ENCODE assay signal across 8 mouse cellular contexts in genomic region chr17:13760675-13761178, GRCm38 (mm10). TPM values are rescaled to one million over a fixed set of nuclear protein-coding genes. Genes with fewer than 3 reads are reported as not detected.
DNase-seq lines count a peak whose midpoint lies in the region; ATAC-seq and TF ChIP-seq lines count a peak whose summit lies in the region.

No protein-coding gene starts in this region.

- peak; percentile 70 for ATAC-seq in kidney, embryonic 14.5 days (ENCODE audit: low FRiP score, low TSS enrichment)
- ATAC-seq in heart, embryonic 13.5 days (ENCODE audit: extremely low read depth, insufficient number of reproducible peaks, low FRiP score, low TSS enrichment) = peak; percentile 50; the same call in 1 of the 2 replicates
- peak; percentile 18 for ATAC-seq in limb, embryonic 13.5 days (ENCODE audit: low FRiP score, low read depth)
- peak; percentile 35 for ATAC-seq in neural tube, embryonic 15.5 days (ENCODE audit: low FRiP score)

- TF ChIP-seq POLR2A in bone marrow, adult 2 months (IDR thresholded peaks at IDR 0.05; ENCODE audit: borderline replicate concordance, control insufficient read depth, low read depth, low read length) = no peak

- peak overlapping the region; percentile 89 for H3K9ac ChIP-seq in kidney, embryonic 14.5 days (ENCODE audit: low read depth, low read length)
- H3K9ac ChIP-seq in heart, embryonic 13.5 days = peak overlapping the region; percentile 96
- peak overlapping the region; percentile 83 for H3K9ac ChIP-seq in limb, embryonic 13.5 days
- H3K9ac ChIP-seq in neural tube, embryonic 15.5 days (replicated peaks) = peak overlapping the region; percentile 94

- DNase-seq in kidney, adult 11 months = no peak
- no peak for DNase-seq in layer of hippocampus, adult 9-11 months
- no peak for DNase-seq in layer of hippocampus, postnatal 25 days (ENCODE audit: extremely low spot score in 1 of 2, low spot score in 1 of 2)

- peaks cover 4% of the 10 kb centered on the region for H3K4me1 ChIP-seq in kidney, embryonic 14.5 days (ENCODE audit: control insufficient read depth, insufficient read depth, low read length)
- no peaks in the 10 kb centered on the region for H3K4me1 ChIP-seq in bone marrow, adult 2 months (ENCODE audit: control insufficient read depth, insufficient read depth, low read length)
- peaks cover 49% of the 10 kb centered on the region for H3K4me1 ChIP-seq in heart, embryonic 13.5 days
- H3K4me1 ChIP-seq in limb, embryonic 13.5 days = peaks cover 4% of the 10 kb centered on the region
- H3K4me1 ChIP-seq in neural tube, embryonic 15.5 days = peaks cover 32% of the 10 kb centered on the region

- no peaks in the 10 kb centered on the region for H3K9me3 ChIP-seq in kidney, embryonic 14.5 days (ENCODE audit: control insufficient read depth, low read length)
- H3K9me3 ChIP-seq in heart, embryonic 13.5 days = no peaks in the 10 kb centered on the region
- H3K9me3 ChIP-seq in limb, embryonic 13.5 days = no peaks in the 10 kb centered on the region
- H3K9me3 ChIP-seq in neural tube, embryonic 15.5 days (replicated peaks) = no peaks in the 10 kb centered on the region

- 0% methylated on average over 21 of the region's 72 CpGs for WGBS in kidney, embryonic 14.5 days
- WGBS in bone marrow, adult 2 months = under 1% methylated on average over 71 of the region's 72 CpGs
- 1% methylated on average over 35 of the region's 72 CpGs for WGBS in heart, embryonic 13.5 days
- WGBS in limb, embryonic 13.5 days = under 1% methylated on average over 52 of the region's 72 CpGs
- under 1% methylated on average over 37 of the region's 72 CpGs for WGBS in neural tube, embryonic 15.5 days

- H3K4me2 ChIP-seq in kidney, embryonic 14.5 days (replicated peaks; ENCODE audit: low read depth, low read length) = peak overlapping the region; percentile 99
- H3K4me2 ChIP-seq in heart, embryonic 13.5 days = peak overlapping the region; percentile 98
- H3K4me2 ChIP-seq in limb, embryonic 13.5 days (replicated peaks) = peak overlapping the region; percentile 100
- peak overlapping the region; percentile 85 for H3K4me2 ChIP-seq in neural tube, embryonic 15.5 days

- H3K27me3 ChIP-seq in kidney, embryonic 14.5 days (ENCODE audit: control insufficient read depth, insufficient read depth, low read length) = peaks cover 3% of the 10 kb centered on the region; the same call in 1 of the 2 replicates
- H3K27me3 ChIP-seq in heart, embryonic 13.5 days (replicated peaks) = no peaks in the 10 kb centered on the region
- H3K27me3 ChIP-seq in limb, embryonic 13.5 days = no peaks in the 10 kb centered on the region
- no peaks in the 10 kb centered on the region for H3K27me3 ChIP-seq in neural tube, embryonic 15.5 days (replicated peaks)

- H3K36me3 ChIP-seq in kidney, embryonic 14.5 days (ENCODE audit: control insufficient read depth, insufficient read depth, low read length) = no peaks in the 10 kb centered on the region
- no peaks in the 10 kb centered on the region for H3K36me3 ChIP-seq in heart, embryonic 13.5 days
- no peaks in the 10 kb centered on the region for H3K36me3 ChIP-seq in limb, embryonic 13.5 days
- H3K36me3 ChIP-seq in neural tube, embryonic 15.5 days = no peaks in the 10 kb centered on the region

- no peak for TF ChIP-seq CTCF in bone marrow, adult 2 months (IDR thresholded peaks at IDR 0.05; ENCODE audit: control insufficient read depth, insufficient read depth, low read length)

- H3K4me3 ChIP-seq in kidney, embryonic 14.5 days (ENCODE audit: low read length) = peak overlapping the region; percentile 91
- H3K4me3 ChIP-seq in bone marrow, adult 2 months (replicated peaks; ENCODE audit: control insufficient read depth, low read depth, low read length) = peak overlapping the region; percentile 42
- peak overlapping the region; percentile 95 for H3K4me3 ChIP-seq in heart, embryonic 13.5 days
- H3K4me3 ChIP-seq in limb, embryonic 13.5 days = peak overlapping the region; percentile 89
- peak overlapping the region; percentile 93 for H3K4me3 ChIP-seq in neural tube, embryonic 15.5 days (replicated peaks)

- H3K27ac ChIP-seq in kidney, embryonic 14.5 days (ENCODE audit: low read depth, low read length) = peak overlapping the region; percentile 85
- no peak overlapping the region for H3K27ac ChIP-seq in bone marrow, adult 2 months (ENCODE audit: control insufficient read depth, insufficient read depth, low read depth, low read length, poor library complexity)
- peak overlapping the region; percentile 95 for H3K27ac ChIP-seq in heart, embryonic 13.5 days (replicated peaks)
- H3K27ac ChIP-seq in limb, embryonic 13.5 days = 0 out of 2 replicates have a peak overlapping the region, but pooled peaks have one; percentile 48
- peak overlapping the region; percentile 98 for H3K27ac ChIP-seq in neural tube, embryonic 15.5 days (replicated peaks)

RNA-seq across cellular contexts. Expression of gene Afdn, which starts 0.4 kb away (rescaled TPM):
- polyA plus RNA-seq in kidney, embryonic 14.5 days (2014; fragmentation: Nextera tagmentation; extraction: Ambion mirVana) = 96.7 and 105 TPM in 2 replicates
- 6.6 and 7.9 TPM in 2 replicates for polyA plus RNA-seq in bone marrow, adult 2 months (2011; ENCODE audit: insufficient read depth, insufficient read length, low replicate concordance, missing spikeins)
- 54.6 and 59.0 TPM in 2 replicates for polyA plus RNA-seq in heart, embryonic 13.5 days (2015; fragmentation: Nextera tagmentation; extraction: Ambion mirVana)
- 56.5 and 60.2 TPM in 2 replicates for polyA plus RNA-seq in limb, embryonic 13.5 days (2015; fragmentation: Nextera tagmentation; extraction: Ambion mirVana)
- 90.4 and 124 TPM in 2 replicates for polyA plus RNA-seq in neural tube, embryonic 15.5 days (2015; fragmentation: Nextera tagmentation; extraction: Ambion mirVana)
- 100 to 1,000 TPM in 1 of 2 experiments, 10 to 100 TPM in 1; 91.7 to 115 TPM for total RNA-seq in layer of hippocampus, postnatal 25 days (2021)

RNA-seq across cellular contexts. Expression of gene Tcte2, which starts 0.9 kb away (rescaled TPM):
- 3.4 and 4.6 TPM in 2 replicates for polyA plus RNA-seq in kidney, embryonic 14.5 days (2014; fragmentation: Nextera tagmentation; extraction: Ambion mirVana)
- 4.1 TPM in 1 of 2 replicates, not detected in the other for polyA plus RNA-seq in bone marrow, adult 2 months (2011; ENCODE audit: insufficient read depth, insufficient read length, low replicate concordance, missing spikeins)
- 4.4 and 4.7 TPM in 2 replicates for polyA plus RNA-seq in heart, embryonic 13.5 days (2015; fragmentation: Nextera tagmentation; extraction: Ambion mirVana)
- 5.4 and 5.6 TPM in 2 replicates for polyA plus RNA-seq in limb, embryonic 13.5 days (2015; fragmentation: Nextera tagmentation; extraction: Ambion mirVana)
- 15.4 and 20.3 TPM in 2 replicates for polyA plus RNA-seq in neural tube, embryonic 15.5 days (2015; fragmentation: Nextera tagmentation; extraction: Ambion mirVana)
- total RNA-seq in layer of hippocampus, postnatal 25 days (2021) = 10 to 100 TPM; 18.9 to 22.3 TPM

Comparison
In these comparisons a context has a peak if more than half of its experiments do, and no peak if none do; other contexts are left out.
1. ATAC-seq: peak in every context shown above with its lines; median percentile 70 in kidney, embryonic 14.5 days; 50 in heart, embryonic 13.5 days; 35 in neural tube, embryonic 15.5 days; 18 in limb, embryonic 13.5 days.
2. H3K4me3 ChIP-seq: peak in every context shown above with its lines; median percentile 95 in heart, embryonic 13.5 days; 93 in neural tube, embryonic 15.5 days; 91 in kidney, embryonic 14.5 days; 89 in limb, embryonic 13.5 days; 42 in bone marrow, adult 2 months.